Mouse (Mus musculus) limb, embryonic 14.5 days (tissue): ENCODE data around the gene Gak. TPM values are rescaled to one million over a fixed set of nuclear protein-coding genes. Genes with fewer than 3 reads are reported as not detected.
A peak's percentile ranks its signal among the peaks of the same experiment; 100 is the strongest.

Experiments used
- ATAC-seq: fragments of 200-750 bp; cut with Nextera tagmentation; 2 replicates; pipeline ENCODE4 v1.8.0; 2017; ENCODE audit warnings: low read depth, moderate number of reproducible peaks, moderate TSS enrichment; ENCODE audit not compliant: low FRiP score
- DNase-seq: peaks from one replicate; pipeline ENCODE4 v3.0.0-alpha.2; 2015; ENCODE audit warnings: low spot score
- H3K27ac ChIP-seq: fragments of 300-500 bp; sonication (generic); replicated peaks from 2 replicates; pipeline ENCODE4 v1.5.1; 2014; ENCODE audit warnings: low read depth, mild to moderate bottlenecking, low read length, moderate library complexity, mixed read lengths
- H3K27me3 ChIP-seq: fragments of 300-500 bp; sonication (generic); 2 replicates; pipeline ENCODE4 v1.6.1; 2014; ENCODE audit warnings: low read length, mixed read lengths; ENCODE audit not compliant: control insufficient read depth, insufficient read depth
- H3K36me3 ChIP-seq: fragments of 300-500 bp; sonication (generic); 2 replicates; pipeline ENCODE4 v1.6.1; 2014; ENCODE audit warnings: mild to moderate bottlenecking, low read length, moderate library complexity, mixed read lengths; ENCODE audit not compliant: control insufficient read depth, insufficient read depth
- H3K4me1 ChIP-seq: fragments of 300-500 bp; sonication (generic); 2 replicates; pipeline ENCODE4 v1.6.1; 2014; ENCODE audit warnings: antibody characterized with exemption, low read length, mixed read lengths; ENCODE audit not compliant: control insufficient read depth, insufficient read depth
- H3K4me2 ChIP-seq: fragments of 300-500 bp; sonication (generic); replicated peaks from 2 replicates; pipeline ENCODE4 v1.6.1; 2014; ENCODE audit warnings: low read depth, mild to moderate bottlenecking, low read length, moderate library complexity; ENCODE audit not compliant: severe bottlenecking
- H3K4me3 ChIP-seq: fragments of 300-500 bp; sonication (generic); replicated peaks from 2 replicates; pipeline ENCODE4 v1.5.1; 2014; ENCODE audit warnings: low read length
- H3K9ac ChIP-seq: fragments of 300-500 bp; sonication (generic); 2 replicates; pipeline ENCODE4 v1.6.1; 2014; ENCODE audit warnings: mild to moderate bottlenecking, low read depth, low read length, moderate library complexity; ENCODE audit not compliant: severe bottlenecking
- H3K9me3 ChIP-seq: fragments of 300-500 bp; sonication (generic); 2 replicates; pipeline ENCODE4 v1.6.1; 2016; ENCODE audit warnings: low read length; ENCODE audit not compliant: control insufficient read depth
- POLR2A ChIP-seq: fragments of 200-500 bp; IDR thresholded peaks from 2 replicates; pipeline ENCODE4 v1.8.0; 2012; ENCODE audit warnings: inconsistent platforms, mild to moderate bottlenecking, moderate library complexity, borderline replicate concordance; ENCODE audit not compliant: insufficient read depth, insufficient read length; ENCODE audit errors: extremely low read depth
- WGBS: fragments of 180-500 bp; shearing (Covaris S2); extraction: QIAGEN DNeasy Blood & Tissue Kit; methylation state at CpG from one replicate; pipeline ENCODE4 v1.1.7; 2014; 5-methylcytosine and 5-hydroxymethylcytosine counted together
- polyA plus RNA-seq, 2 experiments: library from polyadenylated mRNA; depleted of rRNA in 1 of 2; stranded (reverse) in 1 of 2; unstranded in 1 of 2; fragments of >200 nt; fragmentation: Nextera tagmentation in 1 of 2; extraction: Ambion mirVana in 1 of 2; gene quantifications; 2 replicates each; pipeline versions ENCODE4 v1.2.1 to v1.2.3; 2012 to 2014

The Gak gene
- polyA plus RNA-seq, 2 experiments, result 46.0 to 55.6 TPM

GRCm38 (mm10) chr5:108565381-108565780 lies 64.2 kb downstream of the Gak start:
- ATAC-seq (no peak), DNase-seq (no peak)
- H3K27me3 ChIP-seq, result no peaks in the 10 kb centered on the region
- no peak overlapping the region for H3K4me2 ChIP-seq
- no peaks in the 10 kb centered on the region for H3K9me3 ChIP-seq
- TF ChIP-seq POLR2A, result no peak
- peaks cover 37% of the 10 kb centered on the region for H3K36me3 ChIP-seq
- H3K9ac ChIP-seq, result no peak overlapping the region
- no peak overlapping the region for H3K27ac ChIP-seq
- H3K4me1 ChIP-seq, result no peaks in the 10 kb centered on the region
- WGBS, result 93% methylated on average over 2 of the region's 2 CpGs
- H3K4me3 ChIP-seq, result no peak overlapping the region

DNA sequence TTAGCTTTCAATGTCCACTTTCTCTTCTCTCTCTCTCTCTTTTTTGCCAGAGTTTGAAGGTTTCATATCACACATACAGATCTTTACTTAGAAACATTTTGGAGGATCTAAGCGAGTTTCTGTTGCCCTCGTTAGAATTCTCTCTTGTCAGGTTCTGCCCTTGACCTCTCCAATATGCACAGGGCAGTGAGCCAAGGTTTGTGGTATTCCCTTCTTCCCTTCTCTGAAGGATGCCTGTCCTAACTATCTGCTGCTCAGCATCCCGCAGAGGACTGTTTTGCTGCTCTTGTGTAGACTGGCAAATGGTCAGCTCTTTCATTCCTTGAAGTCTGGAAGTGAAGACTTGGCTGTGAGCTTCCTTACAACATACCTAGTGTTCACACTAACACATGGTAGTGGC lies 65.2 kb downstream of the Gak start:
- TF ChIP-seq POLR2A, result no peak
- H3K9me3 ChIP-seq, result no peaks in the 10 kb centered on the region
- H3K9ac ChIP-seq, result no peak overlapping the region
- no peak for DNase-seq
- 90% methylated on average over 3 of the region's 3 CpGs for WGBS
- H3K27me3 ChIP-seq, result no peaks in the 10 kb centered on the region
- no peak overlapping the region for H3K4me3 ChIP-seq
- H3K36me3 ChIP-seq, result peaks cover 27% of the 10 kb centered on the region
- H3K4me2 ChIP-seq, result no peak overlapping the region
- H3K4me1 ChIP-seq, result no peaks in the 10 kb centered on the region
- H3K27ac ChIP-seq, result no peak overlapping the region
- ATAC-seq, result no peak

DNA sequence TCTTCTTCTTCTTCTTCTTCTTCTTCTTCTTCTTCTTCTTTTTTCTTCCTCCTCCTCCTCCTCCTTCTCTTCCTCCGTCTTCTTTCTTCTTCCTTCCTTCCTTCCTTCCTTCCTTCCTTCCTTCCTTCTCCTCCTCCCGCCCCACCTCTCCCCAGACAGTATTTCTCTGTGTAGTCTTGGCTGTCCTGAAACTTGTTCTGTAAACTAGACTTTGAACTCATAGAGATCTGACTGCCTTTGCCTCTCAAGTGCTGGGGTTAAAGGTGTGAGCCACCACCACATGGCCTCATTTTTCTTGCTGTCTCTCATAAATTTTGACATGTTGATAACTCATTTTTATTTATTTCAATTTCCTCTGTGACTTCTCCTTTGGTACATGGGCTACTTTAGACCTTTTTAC lies 67.1 kb downstream of the Gak start:
- no peak for TF ChIP-seq POLR2A
- no peak for DNase-seq
- Histone ChIP-seq H3K9ac (no peak overlapping the region), H3K4me2 (no peak overlapping the region), H3K36me3 (peaks cover 9% of the 10 kb centered on the region), H3K4me3 (no peak overlapping the region), H3K27me3 (no peaks in the 10 kb centered on the region), H3K27ac (no peak overlapping the region), H3K4me1 (no peaks in the 10 kb centered on the region), H3K9me3 (no peaks in the 10 kb centered on the region)
- WGBS, result 81% methylated on average over 2 of the region's 2 CpGs
- ATAC-seq, result no peak

DNA sequence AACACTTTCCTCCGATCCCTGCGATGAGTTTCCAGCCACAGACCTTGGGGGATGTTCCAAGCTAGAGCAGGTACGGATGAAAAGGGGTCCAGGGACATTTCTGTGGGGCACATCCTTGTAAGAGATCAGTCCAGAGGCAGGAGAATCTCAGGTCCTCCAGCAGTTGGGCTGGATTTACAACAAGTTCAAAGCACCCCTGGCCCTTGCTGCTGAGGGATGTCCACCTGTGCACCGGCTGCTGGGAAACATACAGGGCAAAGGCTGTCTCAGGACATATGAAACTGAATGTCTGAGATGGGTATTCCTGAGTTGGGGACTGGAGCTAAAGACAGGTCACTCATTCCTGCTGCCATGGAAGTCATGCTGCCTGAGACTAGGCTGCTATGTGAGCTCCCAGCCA lies 72.6 kb downstream of the Gak start:
- DNase-seq (no peak), ATAC-seq (no peak)
- no peaks in the 10 kb centered on the region for H3K9me3 ChIP-seq
- no peaks in the 10 kb centered on the region for H3K27me3 ChIP-seq
- H3K4me3 ChIP-seq, result no peak overlapping the region
- no peak overlapping the region for H3K9ac ChIP-seq
- no peak overlapping the region for H3K27ac ChIP-seq
- H3K4me1 ChIP-seq, result no peaks in the 10 kb centered on the region
- 70% methylated on average over 4 of the region's 4 CpGs for WGBS
- no peaks in the 10 kb centered on the region for H3K36me3 ChIP-seq
- TF ChIP-seq POLR2A, result no peak
- no peak overlapping the region for H3K4me2 ChIP-seq

DNA sequence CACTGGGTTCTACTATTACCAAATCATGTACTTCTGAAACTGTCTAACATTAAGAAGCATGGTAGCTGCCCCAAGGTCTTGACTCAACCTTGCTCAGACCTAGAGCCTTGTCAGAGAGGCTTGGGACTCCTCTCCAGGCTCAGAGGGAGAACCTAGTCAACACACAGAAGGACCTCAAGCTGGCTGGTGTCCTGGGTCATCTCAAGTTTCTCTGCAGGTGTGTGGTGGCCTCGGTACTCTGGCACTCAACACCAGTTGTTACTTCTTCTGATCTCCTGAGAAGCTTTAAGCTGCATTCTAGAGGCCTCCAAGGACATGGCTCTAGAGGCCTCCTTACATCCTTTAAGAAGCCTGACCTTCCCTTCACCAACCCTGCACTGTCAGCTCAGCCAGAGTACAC lies 75.5 kb downstream of the Gak start:
- ATAC-seq, result no peak
- no peak for TF ChIP-seq POLR2A
- H3K4me2 ChIP-seq, result no peak overlapping the region
- no peak overlapping the region for H3K4me3 ChIP-seq
- H3K4me1 ChIP-seq, result peaks cover 6% of the 10 kb centered on the region; the same call in 1 of the 2 replicates
- no peaks in the 10 kb centered on the region for H3K9me3 ChIP-seq
- DNase-seq, result no peak
- H3K36me3 ChIP-seq, result no peaks in the 10 kb centered on the region
- H3K27ac ChIP-seq, result no peak overlapping the region
- no peak overlapping the region for H3K9ac ChIP-seq
- 53% methylated on average over 1 of the region's 1 CpGs for WGBS
- peaks cover 23% of the 10 kb centered on the region for H3K27me3 ChIP-seq

DNA sequence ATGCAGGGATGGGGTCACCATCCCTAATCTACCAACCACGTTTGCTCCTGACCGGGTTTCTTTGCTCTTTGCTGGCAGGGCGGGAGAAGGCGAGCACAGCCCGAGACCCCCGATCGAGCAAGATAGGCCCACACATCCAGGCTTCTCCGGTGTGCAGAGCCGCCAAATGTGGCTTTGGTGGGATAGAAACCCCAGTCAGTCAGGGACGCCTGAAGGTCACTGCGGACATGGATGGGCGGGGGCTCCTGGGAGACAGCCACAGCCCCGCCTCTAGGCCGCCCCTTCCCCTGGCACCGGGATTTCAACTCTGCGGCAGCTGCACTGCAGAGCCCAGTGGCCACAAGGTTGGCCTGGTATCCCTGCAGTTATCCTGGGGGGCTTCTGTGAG lies 79.4 kb downstream of the Gak start:
- H3K9ac ChIP-seq, result no peak overlapping the region
- peak overlapping the region; percentile 56 for H3K4me2 ChIP-seq
- H3K4me1 ChIP-seq, result peaks cover 6% of the 10 kb centered on the region; the same call in 1 of the 2 replicates
- 2% methylated on average over 16 of the region's 16 CpGs for WGBS
- ATAC-seq, result no peak
- H3K36me3 ChIP-seq, result no peaks in the 10 kb centered on the region
- DNase-seq, result no peak
- H3K27me3 ChIP-seq, result peaks cover 25% of the 10 kb centered on the region
- peak overlapping the region; percentile 31 for H3K4me3 ChIP-seq
- no peak overlapping the region for H3K27ac ChIP-seq
- no peak for TF ChIP-seq POLR2A
- no peaks in the 10 kb centered on the region for H3K9me3 ChIP-seq
